Mouse (Mus musculus): ENCODE data around the gene Wdr76. TPM values are rescaled to one million over a fixed set of nuclear protein-coding genes. Genes with fewer than 3 reads are reported as not detected.
A peak's percentile ranks its signal among the peaks of the same experiment; 100 is the strongest.

Wdr76 gene
- total and polyA plus RNA-seq, 3 experiments, result 2.7 to 58.6 (median 56.5) TPM

DNA sequence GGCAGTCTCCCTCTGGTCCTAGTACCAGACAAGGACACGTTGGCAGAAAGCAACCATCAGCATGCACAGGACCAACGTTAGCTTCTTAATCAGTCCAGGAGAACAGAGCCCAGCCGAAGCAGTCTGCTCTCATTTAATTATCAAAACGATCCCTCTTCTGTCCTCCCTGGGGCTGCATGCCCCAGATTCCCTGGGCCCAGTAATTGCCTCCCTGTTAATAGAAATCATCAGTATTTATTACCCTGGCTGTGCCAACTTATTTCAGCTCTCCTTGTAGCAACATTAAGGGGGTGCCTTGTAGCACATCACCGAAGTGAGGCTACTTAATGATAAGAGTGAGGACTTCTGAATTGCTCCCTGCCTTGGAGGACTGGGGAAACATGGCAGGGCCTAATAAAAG is 59.4 kb downstream of the Wdr76 start:
- H3K4me1 ChIP-seq (ENCODE audit: insufficient read depth, low read depth, low read length), result peaks cover 14% of the 10 kb centered on the region
- no peaks in the 10 kb centered on the region for H3K27me3 ChIP-seq (ENCODE audit: insufficient read depth, low read length)
- ATAC-seq (ENCODE audit: extremely low read depth, insufficient number of reproducible peaks, low FRiP score, poor library complexity, severe bottlenecking) (no peak), DNase-seq (ENCODE audit: low spot score) (no peak)
- H3K4me3 ChIP-seq (ENCODE audit: low read depth, low read length), result no peak overlapping the region
- H3K36me3 ChIP-seq (replicated peaks), result no peaks in the 10 kb centered on the region
- no peak for TF ChIP-seq CTCF (IDR thresholded peaks at IDR 0.05; ENCODE audit: low read depth, low read length)
- TF ChIP-seq POLR2AphosphoS5 (IDR thresholded peaks at IDR 0.05; ENCODE audit: insufficient replicate concordance, low read depth, low read length), result no peak
- TF ChIP-seq GATA2 (IDR thresholded peaks at IDR 0.05; ENCODE audit: borderline replicate concordance, low read depth, low read length), result no peak
- TF ChIP-seq TAL1 (conservative IDR thresholded peaks at IDR 0.05; ENCODE audit: low read depth, low read length), result no peak
- TF ChIP-seq GATA1 (IDR thresholded peaks at IDR 0.05; ENCODE audit: borderline replicate concordance, low read length), result no peak
- H3K9me3 ChIP-seq (replicated peaks), result no peaks in the 10 kb centered on the region

DNA sequence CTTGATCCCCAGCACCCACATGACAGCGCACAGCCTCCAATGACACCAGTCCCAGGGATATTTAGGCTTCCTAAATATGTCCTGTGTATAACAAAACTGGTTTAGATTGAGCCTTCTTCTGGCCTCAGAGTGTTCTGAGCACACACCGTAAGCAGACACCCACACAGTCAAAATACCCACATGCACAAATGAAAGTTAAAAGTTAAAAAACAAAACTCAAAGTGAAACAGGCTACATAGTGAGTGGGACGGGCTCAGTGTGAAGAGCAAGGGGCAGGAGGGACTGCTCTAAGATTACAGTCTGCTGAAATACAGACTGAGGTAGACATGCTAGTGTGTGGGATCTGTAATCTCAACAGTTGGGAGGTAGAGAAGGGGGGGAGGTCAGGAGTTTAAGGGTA is 63.5 kb downstream of the Wdr76 start:
- no peak for ATAC-seq (ENCODE audit: extremely low read depth, insufficient number of reproducible peaks, low FRiP score, poor library complexity, severe bottlenecking)
- no peak overlapping the region for H3K4me3 ChIP-seq (ENCODE audit: low read depth, low read length)
- peaks cover 3% of the 10 kb centered on the region for H3K36me3 ChIP-seq (replicated peaks)
- no peak for TF ChIP-seq GATA1 (IDR thresholded peaks at IDR 0.05; ENCODE audit: borderline replicate concordance, low read length)
- no peak for TF ChIP-seq POLR2AphosphoS5 (IDR thresholded peaks at IDR 0.05; ENCODE audit: insufficient replicate concordance, low read depth, low read length)
- no peak for TF ChIP-seq TAL1 (conservative IDR thresholded peaks at IDR 0.05; ENCODE audit: low read depth, low read length)
- no peak for TF ChIP-seq GATA2 (IDR thresholded peaks at IDR 0.05; ENCODE audit: borderline replicate concordance, low read depth, low read length)
- no peak for TF ChIP-seq CTCF (IDR thresholded peaks at IDR 0.05; ENCODE audit: low read depth, low read length)
- H3K27me3 ChIP-seq (ENCODE audit: insufficient read depth, low read length), result peaks cover 2% of the 10 kb centered on the region; the same call in 1 of the 2 replicates
- DNase-seq (ENCODE audit: low spot score), result no peak
- no peaks in the 10 kb centered on the region for H3K9me3 ChIP-seq (replicated peaks)
- peaks cover 3% of the 10 kb centered on the region; the same call in 1 of the 2 replicates for H3K4me1 ChIP-seq (ENCODE audit: insufficient read depth, low read depth, low read length)

DNA sequence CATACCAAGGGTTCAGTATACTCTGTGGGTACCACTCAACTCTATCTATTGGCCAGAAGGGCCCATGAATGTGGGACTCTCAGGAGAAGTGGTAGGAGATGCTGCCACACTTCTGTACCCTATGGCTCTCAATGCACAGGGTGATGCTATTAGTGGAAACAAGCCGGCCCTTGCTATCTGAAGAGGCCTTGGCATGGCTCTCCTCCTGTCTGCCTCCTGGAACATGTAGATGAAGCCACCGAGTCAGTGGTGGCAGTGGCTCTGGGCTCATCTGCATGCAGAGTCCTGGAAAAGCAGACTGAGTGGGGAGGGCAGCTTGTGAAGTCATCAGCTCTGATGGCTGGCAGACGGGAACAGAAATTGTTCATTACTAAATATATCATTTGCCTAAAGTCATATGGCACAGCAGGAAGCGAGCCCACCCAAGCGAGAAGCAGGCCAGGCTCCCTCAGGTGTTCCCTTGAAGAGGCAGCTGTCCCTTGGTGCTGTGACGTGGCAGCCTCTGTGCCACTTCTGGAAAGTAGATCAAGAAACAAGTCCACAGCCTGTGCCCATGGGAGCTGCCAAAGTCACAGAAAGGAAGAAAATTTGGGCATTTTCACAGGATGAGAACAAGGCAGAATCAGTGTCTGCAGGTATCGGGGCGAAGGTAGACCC is 64.6 kb downstream of the Wdr76 start:
- no peak overlapping the region for H3K4me3 ChIP-seq (ENCODE audit: low read depth, low read length)
- H3K27me3 ChIP-seq (ENCODE audit: insufficient read depth, low read length), result peaks cover 2% of the 10 kb centered on the region; the same call in 1 of the 2 replicates
- H3K36me3 ChIP-seq (replicated peaks), result peaks cover 3% of the 10 kb centered on the region
- DNase-seq (ENCODE audit: low spot score) (no peak), ATAC-seq (ENCODE audit: extremely low read depth, insufficient number of reproducible peaks, low FRiP score, poor library complexity, severe bottlenecking) (no peak)
- H3K9me3 ChIP-seq (replicated peaks), result no peaks in the 10 kb centered on the region
- peaks cover 3% of the 10 kb centered on the region; the same call in 1 of the 2 replicates for H3K4me1 ChIP-seq (ENCODE audit: insufficient read depth, low read depth, low read length)
- no peak for TF ChIP-seq GATA2 (IDR thresholded peaks at IDR 0.05; ENCODE audit: borderline replicate concordance, low read depth, low read length)
- no peak for TF ChIP-seq TAL1 (conservative IDR thresholded peaks at IDR 0.05; ENCODE audit: low read depth, low read length)
- no peak for TF ChIP-seq CTCF (IDR thresholded peaks at IDR 0.05; ENCODE audit: low read depth, low read length)
- no peak for TF ChIP-seq POLR2AphosphoS5 (IDR thresholded peaks at IDR 0.05; ENCODE audit: insufficient replicate concordance, low read depth, low read length)
- no peak for TF ChIP-seq GATA1 (IDR thresholded peaks at IDR 0.05; ENCODE audit: borderline replicate concordance, low read length)

DNA sequence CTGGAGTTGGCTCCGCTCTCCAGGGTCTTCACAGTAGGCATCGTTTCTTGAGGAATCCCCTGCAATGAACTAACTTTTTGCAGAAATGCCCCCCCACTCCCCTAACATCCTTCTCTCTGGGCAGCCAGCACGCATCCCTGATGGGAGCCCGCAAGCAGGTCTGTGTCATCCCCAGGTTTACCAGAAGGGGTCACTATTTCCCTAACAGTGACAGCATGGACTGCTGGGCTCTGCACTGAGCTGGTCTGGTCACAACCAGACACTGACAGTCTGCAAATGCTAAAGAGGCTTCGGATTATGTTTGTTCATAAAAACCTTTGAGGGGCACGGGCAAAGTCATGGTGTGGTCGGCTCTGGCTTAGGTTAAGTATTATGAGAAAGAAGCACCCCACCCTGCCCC is 65.3 kb downstream of the Wdr76 start:
- Histone ChIP-seq H3K27me3 (ENCODE audit: insufficient read depth, low read length) (peaks cover 2% of the 10 kb centered on the region; the same call in 1 of the 2 replicates), H3K9me3 (replicated peaks) (no peaks in the 10 kb centered on the region), H3K4me1 (ENCODE audit: insufficient read depth, low read depth, low read length) (peaks cover 3% of the 10 kb centered on the region; the same call in 1 of the 2 replicates), H3K4me3 (ENCODE audit: low read depth, low read length) (no peak overlapping the region), H3K36me3 (replicated peaks) (peaks cover 3% of the 10 kb centered on the region)
- TF ChIP-seq CTCF (IDR thresholded peaks at IDR 0.05; ENCODE audit: low read depth, low read length) (peak; percentile 49; the same call in 1 of the 2 replicates), GATA2 (IDR thresholded peaks at IDR 0.05; ENCODE audit: borderline replicate concordance, low read depth, low read length) (no peak)
- ATAC-seq (ENCODE audit: extremely low read depth, insufficient number of reproducible peaks, low FRiP score, poor library complexity, severe bottlenecking), result peak; percentile 63
- peak; percentile 54 for DNase-seq (ENCODE audit: low spot score)

DNA sequence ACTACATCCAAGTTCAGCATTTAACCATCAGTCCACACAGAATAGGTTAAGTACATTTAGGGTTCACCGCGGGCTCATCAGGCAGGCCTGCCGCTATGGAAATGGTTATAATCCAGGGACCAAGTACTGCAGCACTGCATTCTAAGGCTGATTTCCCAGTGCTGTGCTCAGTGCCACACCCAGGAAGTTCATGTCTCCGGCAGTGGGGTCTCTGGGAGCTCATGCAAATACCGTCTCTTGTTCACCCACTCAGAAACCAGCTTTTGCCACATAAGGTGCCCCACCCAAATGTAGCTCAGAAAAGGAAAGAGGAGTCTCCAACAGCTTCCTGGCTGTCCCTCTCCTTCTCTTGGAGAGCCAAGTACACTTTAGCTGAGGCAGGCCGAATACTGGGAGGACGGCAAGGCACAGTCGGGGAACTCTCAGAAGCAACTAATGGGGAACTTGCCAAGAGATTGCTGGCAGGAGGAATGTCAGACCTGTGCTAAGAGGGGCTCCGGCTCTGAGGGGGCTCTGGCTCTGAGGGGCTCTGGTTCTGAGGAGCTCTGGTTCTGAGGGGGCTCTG is 67.6 kb downstream of the Wdr76 start:
- Histone ChIP-seq H3K4me3 (ENCODE audit: low read depth, low read length) (no peak overlapping the region), H3K9me3 (replicated peaks) (no peaks in the 10 kb centered on the region), H3K4me1 (ENCODE audit: insufficient read depth, low read depth, low read length) (peaks cover 3% of the 10 kb centered on the region; the same call in 1 of the 2 replicates), H3K36me3 (replicated peaks) (peaks cover 3% of the 10 kb centered on the region), H3K27me3 (ENCODE audit: insufficient read depth, low read length) (peaks cover 4% of the 10 kb centered on the region; the same call in 1 of the 2 replicates)
- TF ChIP-seq POLR2AphosphoS5 (IDR thresholded peaks at IDR 0.05; ENCODE audit: insufficient replicate concordance, low read depth, low read length) (no peak), GATA1 (IDR thresholded peaks at IDR 0.05; ENCODE audit: borderline replicate concordance, low read length) (no peak), TAL1 (conservative IDR thresholded peaks at IDR 0.05; ENCODE audit: low read depth, low read length) (no peak), GATA2 (IDR thresholded peaks at IDR 0.05; ENCODE audit: borderline replicate concordance, low read depth, low read length) (no peak), CTCF (IDR thresholded peaks at IDR 0.05; ENCODE audit: low read depth, low read length) (no peak)
- DNase-seq (ENCODE audit: low spot score) (no peak), ATAC-seq (ENCODE audit: extremely low read depth, insufficient number of reproducible peaks, low FRiP score, poor library complexity, severe bottlenecking) (no peak)

DNA sequence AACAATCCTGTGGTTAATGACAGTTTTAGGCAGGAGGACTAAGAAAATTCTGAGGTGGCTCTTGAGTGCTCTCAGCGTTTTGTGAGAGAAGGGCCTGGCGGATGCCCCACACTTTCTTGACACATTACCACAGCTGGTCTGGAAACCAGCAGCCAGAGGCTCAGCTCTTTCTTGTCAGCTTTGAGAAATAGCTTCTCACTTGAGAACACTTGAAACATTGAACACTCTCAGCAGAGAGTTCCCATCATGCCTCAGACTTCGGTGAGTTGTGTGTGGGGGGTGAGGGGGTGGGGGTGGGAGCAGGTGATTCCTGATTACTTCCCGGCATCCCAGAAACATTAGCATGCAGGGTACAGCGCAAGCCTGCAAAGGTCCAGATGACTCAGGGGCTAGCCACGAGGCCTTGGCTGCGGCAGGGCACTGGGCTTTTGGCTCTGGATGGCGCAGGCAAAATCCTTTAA is 69.2 kb downstream of the Wdr76 start:
- ATAC-seq (ENCODE audit: extremely low read depth, insufficient number of reproducible peaks, low FRiP score, poor library complexity, severe bottlenecking) (no peak), DNase-seq (ENCODE audit: low spot score) (no peak)
- H3K4me1 ChIP-seq (ENCODE audit: insufficient read depth, low read depth, low read length), result peaks cover 3% of the 10 kb centered on the region; the same call in 1 of the 2 replicates
- H3K27me3 ChIP-seq (ENCODE audit: insufficient read depth, low read length), result peaks cover 4% of the 10 kb centered on the region; the same call in 1 of the 2 replicates
- peaks cover 3% of the 10 kb centered on the region for H3K36me3 ChIP-seq (replicated peaks)
- TF ChIP-seq GATA2 (IDR thresholded peaks at IDR 0.05; ENCODE audit: borderline replicate concordance, low read depth, low read length), result no peak
- H3K4me3 ChIP-seq (ENCODE audit: low read depth, low read length), result no peak overlapping the region
- H3K9me3 ChIP-seq (replicated peaks), result no peaks in the 10 kb centered on the region

All from G1E (cell line).